Mouse (Mus musculus) G1E (cell line): Measurements from ENCODE around the gene Pgbd5.

Experiments used
- CTCF ChIP-seq: IDR thresholded peaks from 2 replicates; pipeline ENCODE4 v1.5.1; 2012; ENCODE audit warnings: low read depth, low read length, inconsistent platforms, mixed read lengths
- GATA1 ChIP-seq: IDR thresholded peaks from 2 replicates; pipeline ENCODE4 v1.6.1; 2012; ENCODE audit warnings: borderline replicate concordance, low read length, inconsistent platforms, mixed read lengths

DNA sequence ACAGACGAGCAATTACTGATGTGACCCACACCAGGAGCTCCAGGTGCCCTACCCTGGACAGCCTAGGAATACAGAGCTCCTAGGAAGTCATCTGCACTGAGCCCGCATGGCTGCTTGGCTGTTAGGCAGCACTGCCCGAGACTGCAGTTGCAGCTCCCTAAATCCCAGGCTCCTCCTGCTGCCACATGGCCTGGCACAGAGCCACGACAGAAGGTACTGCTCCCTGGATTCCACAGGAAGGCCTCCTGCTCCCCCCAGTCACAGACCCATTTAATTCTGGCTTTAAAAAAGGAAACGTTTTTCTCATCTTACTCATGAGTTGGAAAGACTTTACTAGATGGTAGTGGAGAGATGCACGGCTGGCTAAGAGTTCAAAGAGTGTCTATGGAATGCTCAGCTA lies 10.0 kb downstream of the Pgbd5 start:
- TF ChIP-seq CTCF (no peak), GATA1 (no peak)
